Mouse (Mus musculus): Measurements from ENCODE around the gene Slc4a11. TPM values are rescaled to one million over a fixed set of nuclear protein-coding genes. Genes with fewer than 3 reads are reported as not detected.
"Not testable (repeated sequence)": the region's sequence is repeated elsewhere in the genome, so short reads cannot be mapped to it uniquely, and the experiment has no call there.

Slc4a11 gene
- polyA plus RNA-seq, 1 experiment from 2014 or later, result 0.58 TPM

- Histone ChIP-seq H3K4me3 (replicated peaks) (no peak overlapping the region), H3K9me3 (no peaks in the 10 kb centered on the region), H3K27ac (no peak overlapping the region), H3K4me1 (no peaks in the 10 kb centered on the region), H3K27me3 (replicated peaks) (no peaks in the 10 kb centered on the region), H3K9ac (no peak overlapping the region), H3K4me2 (no peak overlapping the region), H3K36me3 (peaks cover 64% of the 10 kb centered on the region)
- ATAC-seq (ENCODE audit: insufficient read depth, low FRiP score, low read depth), result no peak
- WGBS, result 86% methylated on average over 10 of the region's 10 CpGs
Observed at GRCm38 (mm10) chr2:130677211-130677610, 20.1 kb downstream of the Slc4a11 start.

GRCm38 (mm10) chr2:130667559-130667958 is 29.8 kb downstream of the Slc4a11 start, which contains the start of gene Itpa:
Gene Itpa, plus strand, starts transcription at chr2:130667610.
- Histone ChIP-seq H3K36me3 (peaks cover 16% of the 10 kb centered on the region; the same call in 1 of the 2 replicates), H3K9me3 (no peaks in the 10 kb centered on the region), H3K4me1 (peaks cover 26% of the 10 kb centered on the region), H3K27me3 (replicated peaks) (no peaks in the 10 kb centered on the region), H3K27ac (peak within 1 kb of the TSS; percentile 86), H3K4me2 (peak within 1 kb of the TSS; percentile 91), H3K4me3 (replicated peaks) (peak within 1 kb of the TSS; percentile 73), H3K9ac (peak within 1 kb of the TSS; percentile 39; the same call in 1 of the 2 replicates)
- WGBS, result 1% methylated on average over 31 of the region's 31 CpGs
- peak; percentile 70 for ATAC-seq (ENCODE audit: insufficient read depth, low FRiP score, low read depth)

- under 1% methylated on average over 40 of the region's 40 CpGs for WGBS
- peaks cover 23% of the 10 kb centered on the region; the same call in 1 of the 2 replicates for H3K36me3 ChIP-seq
- H3K9ac ChIP-seq, result peak within 1 kb of the TSS; percentile 66; the same call in 1 of the 2 replicates
- ATAC-seq (ENCODE audit: insufficient read depth, low FRiP score, low read depth), result peak; percentile 95
- H3K27ac ChIP-seq, result peak within 1 kb of the TSS; percentile 99
- no peaks in the 10 kb centered on the region for H3K9me3 ChIP-seq
- no peaks in the 10 kb centered on the region for H3K27me3 ChIP-seq (replicated peaks)
- H3K4me2 ChIP-seq, result peak within 1 kb of the TSS; percentile 73
- peaks cover 23% of the 10 kb centered on the region for H3K4me1 ChIP-seq
- H3K4me3 ChIP-seq (replicated peaks), result peak within 1 kb of the TSS; percentile 69
Observed at GRCm38 (mm10) chr2:130664102-130664701, 33.1 kb downstream of the Slc4a11 start, which contains the start of gene Ddrgk1. Gene Ddrgk1, minus strand, starts transcription at chr2:130664659.

GRCm38 (mm10) chr2:130663342-130663741 is 34.0 kb downstream of the Slc4a11 start:
- WGBS, result 89% methylated on average over 11 of the region's 11 CpGs
- Histone ChIP-seq H3K4me3 (replicated peaks) (peak overlapping the region; percentile 69), H3K4me2 (peak overlapping the region; percentile 73), H3K36me3 (peaks cover 31% of the 10 kb centered on the region; the same call in 1 of the 2 replicates), H3K27ac (no peak overlapping the region), H3K9ac (peak overlapping the region; percentile 66; the same call in 1 of the 2 replicates), H3K4me1 (peaks cover 21% of the 10 kb centered on the region), H3K27me3 (replicated peaks) (no peaks in the 10 kb centered on the region), H3K9me3 (no peaks in the 10 kb centered on the region)
- no peak for ATAC-seq (ENCODE audit: insufficient read depth, low FRiP score, low read depth)

- 92% methylated on average over 10 of the region's 10 CpGs for WGBS
- Histone ChIP-seq H3K27ac (no peak overlapping the region), H3K9ac (no peak overlapping the region), H3K4me3 (replicated peaks) (no peak overlapping the region), H3K4me2 (no peak overlapping the region), H3K4me1 (peaks cover 7% of the 10 kb centered on the region), H3K9me3 (no peaks in the 10 kb centered on the region), H3K36me3 (peaks cover 66% of the 10 kb centered on the region), H3K27me3 (replicated peaks) (no peaks in the 10 kb centered on the region)
- no peak for ATAC-seq (ENCODE audit: insufficient read depth, low FRiP score, low read depth)
Observed at GRCm38 (mm10) chr2:130658530-130658929, 38.8 kb downstream of the Slc4a11 start.

GRCm38 (mm10) chr2:130657541-130657940 is 39.8 kb downstream of the Slc4a11 start:
- peaks cover 70% of the 10 kb centered on the region for H3K36me3 ChIP-seq
- H3K27me3 ChIP-seq (replicated peaks), result no peaks in the 10 kb centered on the region
- 86% methylated on average over 6 of the region's 6 CpGs for WGBS

GRCm38 (mm10) chr2:130656536-130656935 is 40.8 kb downstream of the Slc4a11 start:
- 92% methylated on average over 9 of the region's 9 CpGs for WGBS
- ATAC-seq (ENCODE audit: insufficient read depth, low FRiP score, low read depth), result no peak
- H3K4me1 ChIP-seq, result no peaks in the 10 kb centered on the region

More at GRCm38 (mm10) chr2:130657541-130657940, 39.8 kb downstream of the Slc4a11 start:
- no peak for ATAC-seq (ENCODE audit: insufficient read depth, low FRiP score, low read depth)
- H3K9me3 ChIP-seq, result no peaks in the 10 kb centered on the region
- H3K4me2 ChIP-seq, result no peak overlapping the region
- H3K4me3 ChIP-seq (replicated peaks), result no peak overlapping the region
- no peak overlapping the region for H3K27ac ChIP-seq
- H3K9ac ChIP-seq, result no peak overlapping the region
- no peaks in the 10 kb centered on the region for H3K4me1 ChIP-seq

GRCm38 (mm10) chr2:130655660-130656339 is 41.5 kb downstream of the Slc4a11 start:
- H3K36me3 ChIP-seq, result peaks cover 57% of the 10 kb centered on the region
- no peak overlapping the region for H3K4me2 ChIP-seq
- WGBS, result 91% methylated on average over 6 of the region's 6 CpGs
- H3K27ac ChIP-seq, result no peak overlapping the region
- H3K4me1 ChIP-seq, result no peaks in the 10 kb centered on the region
- ATAC-seq (ENCODE audit: insufficient read depth, low FRiP score, low read depth), result peak; percentile 65; the same call in 1 of the 2 replicates
- H3K9ac ChIP-seq, result no peak overlapping the region
- no peak overlapping the region for H3K4me3 ChIP-seq (replicated peaks)
- H3K27me3 ChIP-seq (replicated peaks), result no peaks in the 10 kb centered on the region
- H3K9me3 ChIP-seq, result no peaks in the 10 kb centered on the region

More at GRCm38 (mm10) chr2:130656536-130656935, 40.8 kb downstream of the Slc4a11 start:
- peaks cover 64% of the 10 kb centered on the region for H3K36me3 ChIP-seq
- no peaks in the 10 kb centered on the region for H3K9me3 ChIP-seq
- H3K27ac ChIP-seq, result no peak overlapping the region
- H3K9ac ChIP-seq, result no peak overlapping the region
- H3K27me3 ChIP-seq (replicated peaks), result no peaks in the 10 kb centered on the region
- no peak overlapping the region for H3K4me2 ChIP-seq
- H3K4me3 ChIP-seq (replicated peaks), result no peak overlapping the region

- Histone ChIP-seq H3K4me1 (no peaks in the 10 kb centered on the region), H3K27me3 (replicated peaks) (no peaks in the 10 kb centered on the region), H3K9me3 (no peaks in the 10 kb centered on the region), H3K9ac (no peak overlapping the region), H3K4me2 (no peak overlapping the region), H3K4me3 (replicated peaks) (no peak overlapping the region), H3K27ac (no peak overlapping the region), H3K36me3 (peaks cover 52% of the 10 kb centered on the region)
- ATAC-seq (ENCODE audit: insufficient read depth, low FRiP score, low read depth), result no peak
- 90% methylated on average over 1 of the region's 1 CpGs for WGBS
Observed at GRCm38 (mm10) chr2:130653760-130654159, 43.6 kb downstream of the Slc4a11 start.

- no peak overlapping the region for H3K27ac ChIP-seq
- WGBS, result 91% methylated on average over 2 of the region's 2 CpGs
- H3K4me1 ChIP-seq, result no peaks in the 10 kb centered on the region
- no peaks in the 10 kb centered on the region for H3K27me3 ChIP-seq (replicated peaks)
- H3K9me3 ChIP-seq, result no peaks in the 10 kb centered on the region
- H3K4me3 ChIP-seq (replicated peaks), result no peak overlapping the region
- peaks cover 47% of the 10 kb centered on the region for H3K36me3 ChIP-seq
- ATAC-seq (ENCODE audit: insufficient read depth, low FRiP score, low read depth), result no peak
- H3K4me2 ChIP-seq, result no peak overlapping the region
- no peak overlapping the region for H3K9ac ChIP-seq
Observed at GRCm38 (mm10) chr2:130653303-130653702, 44.0 kb downstream of the Slc4a11 start.

GRCm38 (mm10) chr2:130649028-130649427 is 48.3 kb downstream of the Slc4a11 start:
- 80% methylated on average over 6 of the region's 6 CpGs for WGBS
- H3K9ac ChIP-seq; H3K4me1 ChIP-seq; H3K27me3 ChIP-seq (replicated peaks); H3K27ac ChIP-seq; H3K9me3 ChIP-seq; ATAC-seq (ENCODE audit: insufficient read depth, low FRiP score, low read depth); H3K4me3 ChIP-seq (replicated peaks); H3K4me2 ChIP-seq: not testable (repeated sequence)
- H3K36me3 ChIP-seq, result peaks cover 15% of the 10 kb centered on the region

GRCm38 (mm10) chr2:130645198-130645597 is 52.1 kb downstream of the Slc4a11 start:
- H3K27ac ChIP-seq, result no peak overlapping the region
- H3K4me3 ChIP-seq (replicated peaks), result no peak overlapping the region
- no peaks in the 10 kb centered on the region for H3K9me3 ChIP-seq
- no peaks in the 10 kb centered on the region for H3K27me3 ChIP-seq (replicated peaks)
- ATAC-seq (ENCODE audit: insufficient read depth, low FRiP score, low read depth), result no peak
- no peak overlapping the region for H3K4me2 ChIP-seq
- H3K36me3 ChIP-seq, result peaks cover 1% of the 10 kb centered on the region; the same call in 1 of the 2 replicates
- H3K9ac ChIP-seq, result no peak overlapping the region
- peaks cover 7% of the 10 kb centered on the region; the same call in 1 of the 2 replicates for H3K4me1 ChIP-seq
- 82% methylated on average over 4 of the region's 4 CpGs for WGBS
